Mouse (Mus musculus): ENCODE measurements around the gene Kirrel3. TPM values are rescaled to one million over a fixed set of nuclear protein-coding genes. Genes with fewer than 3 reads are reported as not detected.

The Kirrel3 gene
- polyA plus RNA-seq, 1 experiment from 2014 or later: 16.1 TPM

- Histone ChIP-seq H3K4me3 (no peak overlapping the region), H3K4me1 (no peaks in the 10 kb centered on the region), H3K9ac (no peak overlapping the region), H3K27me3 (no peaks in the 10 kb centered on the region), H3K9me3 (replicated peaks) (no peaks in the 10 kb centered on the region), H3K4me2 (replicated peaks) (no peak overlapping the region), H3K27ac (no peak overlapping the region), H3K36me3 (no peaks in the 10 kb centered on the region)
- WGBS: 80% methylated on average over 20 of the region's 20 CpGs
- no peak for ATAC-seq (ENCODE audit: low FRiP score)
Measured at GRCm38 (mm10) chr9:34520234-34520950, 34.7 kb downstream of the Kirrel3 start.

- 83% methylated on average over 2 of the region's 2 CpGs for WGBS
- Histone ChIP-seq H3K4me1 (no peaks in the 10 kb centered on the region), H3K9ac (no peak overlapping the region), H3K4me3 (no peak overlapping the region), H3K27ac (no peak overlapping the region), H3K4me2 (replicated peaks) (no peak overlapping the region), H3K27me3 (no peaks in the 10 kb centered on the region), H3K36me3 (no peaks in the 10 kb centered on the region), H3K9me3 (replicated peaks) (no peaks in the 10 kb centered on the region)
- ATAC-seq (ENCODE audit: low FRiP score): no peak
Measured at GRCm38 (mm10) chr9:34525695-34526094, 40.0 kb downstream of the Kirrel3 start.

- no peak overlapping the region for H3K4me3 ChIP-seq
- no peaks in the 10 kb centered on the region for H3K9me3 ChIP-seq (replicated peaks)
- H3K4me1 ChIP-seq: no peaks in the 10 kb centered on the region
- no peak overlapping the region for H3K4me2 ChIP-seq (replicated peaks)
- H3K9ac ChIP-seq: no peak overlapping the region
- no peaks in the 10 kb centered on the region for H3K36me3 ChIP-seq
- H3K27ac ChIP-seq: no peak overlapping the region
- 79% methylated on average over 7 of the region's 7 CpGs for WGBS
- no peak for ATAC-seq (ENCODE audit: low FRiP score)
- H3K27me3 ChIP-seq: no peaks in the 10 kb centered on the region
Measured at GRCm38 (mm10) chr9:34538591-34539335, 53.1 kb downstream of the Kirrel3 start.

GRCm38 (mm10) chr9:34541908-34542307, 56.2 kb downstream of the Kirrel3 start:
- Histone ChIP-seq H3K27ac (no peak overlapping the region), H3K36me3 (no peaks in the 10 kb centered on the region), H3K9ac (no peak overlapping the region), H3K4me2 (replicated peaks) (no peak overlapping the region), H3K9me3 (replicated peaks) (no peaks in the 10 kb centered on the region), H3K4me3 (no peak overlapping the region), H3K4me1 (no peaks in the 10 kb centered on the region), H3K27me3 (no peaks in the 10 kb centered on the region)
- 80% methylated on average over 2 of the region's 2 CpGs for WGBS
- ATAC-seq (ENCODE audit: low FRiP score): no peak

- Histone ChIP-seq H3K9me3 (replicated peaks) (no peaks in the 10 kb centered on the region), H3K27me3 (no peaks in the 10 kb centered on the region), H3K4me2 (replicated peaks) (no peak overlapping the region), H3K36me3 (no peaks in the 10 kb centered on the region), H3K9ac (no peak overlapping the region), H3K27ac (peak overlapping the region; percentile 66; the same call in 1 of the 2 replicates), H3K4me1 (peaks cover 41% of the 10 kb centered on the region), H3K4me3 (no peak overlapping the region)
- WGBS: 18% methylated on average over 2 of the region's 2 CpGs
- ATAC-seq (ENCODE audit: low FRiP score): 0 out of 2 replicates have a peak, but pooled peaks have one; percentile 19
Measured at GRCm38 (mm10) chr9:34555699-34556098, 70.0 kb downstream of the Kirrel3 start.

GRCm38 (mm10) chr9:34557846-34558245, 72.2 kb downstream of the Kirrel3 start:
- WGBS: 27% methylated on average over 5 of the region's 5 CpGs
- Histone ChIP-seq H3K4me2 (replicated peaks) (peak overlapping the region; percentile 30), H3K4me3 (no peak overlapping the region), H3K36me3 (no peaks in the 10 kb centered on the region), H3K9ac (no peak overlapping the region), H3K4me1 (peaks cover 41% of the 10 kb centered on the region), H3K9me3 (replicated peaks) (no peaks in the 10 kb centered on the region), H3K27me3 (no peaks in the 10 kb centered on the region), H3K27ac (peak overlapping the region; percentile 78)
- peak; percentile 88 for ATAC-seq (ENCODE audit: low FRiP score)

GRCm38 (mm10) chr9:34558291-34558899, 72.7 kb downstream of the Kirrel3 start:
- Histone ChIP-seq H3K4me1 (peaks cover 41% of the 10 kb centered on the region), H3K4me2 (replicated peaks) (peak overlapping the region; percentile 30), H3K27ac (peak overlapping the region; percentile 78), H3K9me3 (replicated peaks) (no peaks in the 10 kb centered on the region), H3K9ac (no peak overlapping the region), H3K36me3 (no peaks in the 10 kb centered on the region), H3K4me3 (no peak overlapping the region), H3K27me3 (no peaks in the 10 kb centered on the region)
- ATAC-seq (ENCODE audit: low FRiP score): peak; percentile 68
- WGBS: 26% methylated on average over 8 of the region's 8 CpGs

GRCm38 (mm10) chr9:34559102-34559501, 73.4 kb downstream of the Kirrel3 start:
- 84% methylated on average over 9 of the region's 9 CpGs for WGBS
- Histone ChIP-seq H3K27ac (peak overlapping the region; percentile 78; the same call in 1 of the 2 replicates), H3K27me3 (no peaks in the 10 kb centered on the region), H3K9me3 (replicated peaks) (no peaks in the 10 kb centered on the region), H3K4me3 (no peak overlapping the region), H3K9ac (no peak overlapping the region), H3K4me2 (replicated peaks) (no peak overlapping the region), H3K36me3 (no peaks in the 10 kb centered on the region), H3K4me1 (peaks cover 41% of the 10 kb centered on the region)
- no peak for ATAC-seq (ENCODE audit: low FRiP score)

GRCm38 (mm10) chr9:34561281-34561680, 75.6 kb downstream of the Kirrel3 start:
- WGBS: 45% methylated on average over 1 of the region's 1 CpGs
- ATAC-seq (ENCODE audit: low FRiP score): no peak
- Histone ChIP-seq H3K9me3 (replicated peaks) (no peaks in the 10 kb centered on the region), H3K36me3 (no peaks in the 10 kb centered on the region), H3K4me3 (no peak overlapping the region), H3K9ac (no peak overlapping the region), H3K27me3 (no peaks in the 10 kb centered on the region), H3K4me1 (peaks cover 29% of the 10 kb centered on the region), H3K27ac (no peak overlapping the region), H3K4me2 (replicated peaks) (no peak overlapping the region)

- no peak for ATAC-seq (ENCODE audit: low FRiP score)
- Histone ChIP-seq H3K4me1 (peaks cover 28% of the 10 kb centered on the region), H3K4me2 (replicated peaks) (no peak overlapping the region), H3K9ac (no peak overlapping the region), H3K27ac (no peak overlapping the region), H3K4me3 (no peak overlapping the region), H3K36me3 (no peaks in the 10 kb centered on the region), H3K27me3 (no peaks in the 10 kb centered on the region), H3K9me3 (replicated peaks) (no peaks in the 10 kb centered on the region)
- 85% methylated on average over 9 of the region's 9 CpGs for WGBS
Measured at GRCm38 (mm10) chr9:34562437-34563000, 76.8 kb downstream of the Kirrel3 start.

- 92% methylated on average over 4 of the region's 4 CpGs for WGBS
- Histone ChIP-seq H3K36me3 (no peaks in the 10 kb centered on the region), H3K4me3 (no peak overlapping the region), H3K9ac (no peak overlapping the region), H3K4me2 (replicated peaks) (no peak overlapping the region), H3K27ac (no peak overlapping the region), H3K27me3 (no peaks in the 10 kb centered on the region), H3K4me1 (no peaks in the 10 kb centered on the region), H3K9me3 (replicated peaks) (no peaks in the 10 kb centered on the region)
- ATAC-seq (ENCODE audit: low FRiP score): no peak
Measured at GRCm38 (mm10) chr9:34573906-34574305, 88.2 kb downstream of the Kirrel3 start.

- H3K27ac ChIP-seq: no peak overlapping the region
- no peaks in the 10 kb centered on the region for H3K9me3 ChIP-seq (replicated peaks)
- H3K4me3 ChIP-seq: no peak overlapping the region
- H3K36me3 ChIP-seq: no peaks in the 10 kb centered on the region
- no peak for ATAC-seq (ENCODE audit: low FRiP score)
- H3K4me2 ChIP-seq (replicated peaks): no peak overlapping the region
- H3K27me3 ChIP-seq: no peaks in the 10 kb centered on the region
- 93% methylated on average over 6 of the region's 6 CpGs for WGBS
- H3K4me1 ChIP-seq: no peaks in the 10 kb centered on the region
- no peak overlapping the region for H3K9ac ChIP-seq
Measured at GRCm38 (mm10) chr9:34574611-34575010, 88.9 kb downstream of the Kirrel3 start.
